Mouse (Mus musculus) heart, postnatal 0 days (tissue): ENCODE data around the gene Tmem135. TPM values are rescaled to one million over a fixed set of nuclear protein-coding genes. Genes with fewer than 3 reads are reported as not detected.

ENCODE experiments used
- ATAC-seq: fragments of 200-750 bp; cut with Nextera tagmentation; 2 replicates; pipeline ENCODE4 v1.8.0; 2017; ENCODE audit warnings: low read depth, moderate number of reproducible peaks, moderate library complexity; ENCODE audit not compliant: insufficient read depth
- DNase-seq: peaks from one replicate; pipeline ENCODE4 v3.0.0-alpha.2; 2016; ENCODE audit warnings: low spot score
- H3K27ac ChIP-seq: fragments of 300-500 bp; sonication (generic); 2 replicates; pipeline ENCODE4 v1.5.1; 2014; ENCODE audit warnings: low read depth, mild to moderate bottlenecking
- H3K27me3 ChIP-seq: fragments of 300-500 bp; sonication (generic); 2 replicates; pipeline ENCODE4 v1.6.1; 2014; ENCODE audit warnings: low read length, mixed read lengths; ENCODE audit not compliant: control insufficient read depth, insufficient read depth
- H3K36me3 ChIP-seq: fragments of 300-500 bp; sonication (generic); replicated peaks from 2 replicates; pipeline ENCODE4 v1.6.1; 2014; ENCODE audit warnings: low read length, mixed read lengths; ENCODE audit not compliant: control insufficient read depth, insufficient read depth
- H3K4me1 ChIP-seq: fragments of 300-500 bp; sonication (generic); 2 replicates; pipeline ENCODE4 v1.6.1; 2014; ENCODE audit warnings: antibody characterized with exemption; ENCODE audit not compliant: control insufficient read depth, insufficient read depth
- H3K4me2 ChIP-seq: fragments of 300-500 bp; sonication (generic); 2 replicates; pipeline ENCODE4 v1.6.1; 2014; ENCODE audit warnings: low read depth, mild to moderate bottlenecking, low read length, moderate library complexity
- H3K4me3 ChIP-seq: fragments of 300-500 bp; sonication (generic); 2 replicates; pipeline ENCODE4 v1.5.1; 2014; ENCODE audit warnings: low read depth, low read length
- H3K9ac ChIP-seq: fragments of 300-500 bp; sonication (generic); replicated peaks from 2 replicates; pipeline ENCODE4 v1.6.1; 2014; ENCODE audit warnings: low read depth, low read length, mixed read lengths
- H3K9me3 ChIP-seq: fragments of 300-500 bp; sonication (generic); replicated peaks from 2 replicates; pipeline ENCODE4 v1.6.1; 2016; ENCODE audit warnings: low read length; ENCODE audit not compliant: control insufficient read depth
- CTCF ChIP-seq: IDR thresholded peaks from 2 replicates; pipeline ENCODE4 v1.5.1; 2016; ENCODE audit warnings: antibody characterized with exemption, control low read depth, low read depth
- EP300 ChIP-seq: IDR thresholded peaks from 2 replicates; pipeline ENCODE4 v1.6.1; 2016; ENCODE audit warnings: antibody characterized with exemption, low read depth
- WGBS: fragments of 180-500 bp; shearing (Covaris S2); extraction: QIAGEN DNeasy Blood & Tissue Kit; methylation state at CpG from one replicate; pipeline ENCODE4 v1.1.7; 2014; 5-methylcytosine and 5-hydroxymethylcytosine counted together
- polyA plus RNA-seq: library from polyadenylated mRNA; unstranded; fragments of >200 nt; fragmentation: Nextera tagmentation; extraction: Ambion mirVana; gene quantifications from 2 replicates; pipeline ENCODE4 v1.2.1, GENCODE M21; 2015
- total RNA-seq: library from RNA; depleted of rRNA; stranded (reverse); fragments of >200 nt; gene quantifications from 2 replicates; pipeline ENCODE4 v1.2.3, GENCODE M21; 2014; ENCODE audit warnings: low replicate concordance

The Tmem135 gene
- total and polyA plus RNA-seq, 2 experiments from 2014 or later, result 31.6 to 70.6 TPM

- Histone ChIP-seq H3K4me1 (no peaks in the 10 kb centered on the region), H3K27me3 (no peaks in the 10 kb centered on the region), H3K27ac (no peak overlapping the region), H3K36me3 (peaks cover 10% of the 10 kb centered on the region; the same call in 1 of the 2 replicates), H3K9ac (no peak overlapping the region), H3K4me2 (no peak overlapping the region), H3K9me3 (0 out of 2 replicates have a peak, but pooled peaks cover 5% of the 10 kb centered on the region), H3K4me3 (no peak overlapping the region)
- TF ChIP-seq CTCF (no peak), EP300 (no peak)
- 62% methylated on average over 3 of the region's 3 CpGs for WGBS
- DNase-seq, result no peak
- ATAC-seq, result no peak
Observed at GRCm38 (mm10) chr7:89308926-89309325, 95.1 kb downstream of the Tmem135 start.

- Histone ChIP-seq H3K36me3 (peaks cover 13% of the 10 kb centered on the region; the same call in 1 of the 2 replicates), H3K9me3 (0 out of 2 replicates have a peak, but pooled peaks cover 5% of the 10 kb centered on the region), H3K4me1 (no peaks in the 10 kb centered on the region), H3K9ac (no peak overlapping the region), H3K27me3 (no peaks in the 10 kb centered on the region), H3K4me2 (no peak overlapping the region), H3K4me3 (no peak overlapping the region), H3K27ac (no peak overlapping the region)
- DNase-seq (no peak), ATAC-seq (no peak)
- WGBS, result 76% methylated on average over 11 of the region's 11 CpGs
- no peak for TF ChIP-seq CTCF
- no peak for TF ChIP-seq EP300
Observed at GRCm38 (mm10) chr7:89308238-89308637, 95.8 kb downstream of the Tmem135 start.

GRCm38 (mm10) chr7:89306831-89307230 is 97.2 kb downstream of the Tmem135 start:
- Histone ChIP-seq H3K36me3 (peaks cover 10% of the 10 kb centered on the region; the same call in 1 of the 2 replicates), H3K4me3 (no peak overlapping the region), H3K27me3 (no peaks in the 10 kb centered on the region), H3K4me1 (no peaks in the 10 kb centered on the region), H3K9me3 (0 out of 2 replicates have a peak, but pooled peaks cover 4% of the 10 kb centered on the region), H3K4me2 (no peak overlapping the region), H3K9ac (no peak overlapping the region), H3K27ac (no peak overlapping the region)
- DNase-seq (no peak), ATAC-seq (no peak)
- TF ChIP-seq CTCF, result no peak
- WGBS, result 92% methylated on average over 6 of the region's 6 CpGs

DNA sequence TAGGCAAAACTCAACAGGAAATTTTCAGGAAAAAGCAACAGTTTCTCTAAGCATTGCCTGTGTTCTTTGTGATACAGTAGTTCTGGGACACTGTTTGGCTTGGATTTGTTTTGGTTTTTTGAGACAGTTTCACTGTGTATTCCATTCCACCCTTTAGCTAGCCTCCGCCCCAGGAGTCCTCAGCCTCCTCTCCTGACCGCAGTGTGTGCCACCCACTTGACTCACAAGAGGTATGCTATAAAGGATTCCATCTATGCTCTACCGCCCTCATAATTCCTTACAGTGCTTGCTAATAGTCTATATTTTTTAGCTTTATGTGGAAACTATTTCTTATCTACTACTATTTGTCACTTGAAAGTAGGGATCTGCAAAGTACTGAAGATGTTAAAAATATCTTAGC is 99.1 kb downstream of the Tmem135 start:
- ATAC-seq, result no peak
- H3K9me3 ChIP-seq, result no peaks in the 10 kb centered on the region
- no peaks in the 10 kb centered on the region for H3K4me1 ChIP-seq
- no peak for TF ChIP-seq EP300
- no peak for TF ChIP-seq CTCF
- 66% methylated on average over 3 of the region's 3 CpGs for WGBS
- no peak overlapping the region for H3K4me2 ChIP-seq
- no peak overlapping the region for H3K9ac ChIP-seq
- no peaks in the 10 kb centered on the region for H3K27me3 ChIP-seq
- no peak for DNase-seq
- H3K27ac ChIP-seq, result no peak overlapping the region
- peaks cover 4% of the 10 kb centered on the region; the same call in 1 of the 2 replicates for H3K36me3 ChIP-seq
- no peak overlapping the region for H3K4me3 ChIP-seq

DNA sequence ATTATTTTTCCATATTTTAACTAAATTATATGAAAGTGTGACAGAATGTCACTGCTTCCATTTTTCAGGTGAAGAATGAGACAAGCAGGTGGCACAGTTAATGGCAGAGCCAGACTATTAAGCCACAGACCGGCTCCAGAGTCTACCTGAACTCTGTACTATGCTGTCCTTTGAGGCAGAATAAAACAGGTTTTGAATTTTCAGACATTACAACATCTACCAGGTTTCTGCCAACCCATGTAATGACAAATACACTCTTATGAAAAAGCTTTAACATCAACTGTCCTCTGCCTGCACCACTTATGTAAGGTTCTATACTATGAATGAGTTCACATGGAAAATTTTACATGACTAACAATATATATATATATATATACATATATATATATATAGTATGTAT is 100.3 kb downstream of the Tmem135 start:
- Histone ChIP-seq H3K4me2 (no peak overlapping the region), H3K4me3 (no peak overlapping the region), H3K27ac (no peak overlapping the region), H3K36me3 (peaks cover 4% of the 10 kb centered on the region; the same call in 1 of the 2 replicates), H3K4me1 (no peaks in the 10 kb centered on the region), H3K27me3 (no peaks in the 10 kb centered on the region), H3K9ac (no peak overlapping the region), H3K9me3 (no peaks in the 10 kb centered on the region)
- ATAC-seq (no peak), DNase-seq (no peak)
- WGBS, result 93% methylated on average over 1 of the region's 1 CpGs
- TF ChIP-seq CTCF, result no peak
- TF ChIP-seq EP300, result no peak

- no peak overlapping the region for H3K9ac ChIP-seq
- no peak for ATAC-seq
- 86% methylated on average over 1 of the region's 1 CpGs for WGBS
- peaks cover 9% of the 10 kb centered on the region; the same call in 1 of the 2 replicates for H3K4me1 ChIP-seq
- no peak overlapping the region for H3K4me3 ChIP-seq
- peaks cover 4% of the 10 kb centered on the region; the same call in 1 of the 2 replicates for H3K36me3 ChIP-seq
- H3K9me3 ChIP-seq, result no peaks in the 10 kb centered on the region
- no peak overlapping the region for H3K4me2 ChIP-seq
- TF ChIP-seq EP300 (no peak), CTCF (no peak)
- H3K27me3 ChIP-seq, result no peaks in the 10 kb centered on the region
- DNase-seq, result no peak
- no peak overlapping the region for H3K27ac ChIP-seq
Observed at GRCm38 (mm10) chr7:89298911-89299458, 105.0 kb downstream of the Tmem135 start.
